ENCODE assay signal across 8 mouse cellular contexts in the genomic region with DNA sequence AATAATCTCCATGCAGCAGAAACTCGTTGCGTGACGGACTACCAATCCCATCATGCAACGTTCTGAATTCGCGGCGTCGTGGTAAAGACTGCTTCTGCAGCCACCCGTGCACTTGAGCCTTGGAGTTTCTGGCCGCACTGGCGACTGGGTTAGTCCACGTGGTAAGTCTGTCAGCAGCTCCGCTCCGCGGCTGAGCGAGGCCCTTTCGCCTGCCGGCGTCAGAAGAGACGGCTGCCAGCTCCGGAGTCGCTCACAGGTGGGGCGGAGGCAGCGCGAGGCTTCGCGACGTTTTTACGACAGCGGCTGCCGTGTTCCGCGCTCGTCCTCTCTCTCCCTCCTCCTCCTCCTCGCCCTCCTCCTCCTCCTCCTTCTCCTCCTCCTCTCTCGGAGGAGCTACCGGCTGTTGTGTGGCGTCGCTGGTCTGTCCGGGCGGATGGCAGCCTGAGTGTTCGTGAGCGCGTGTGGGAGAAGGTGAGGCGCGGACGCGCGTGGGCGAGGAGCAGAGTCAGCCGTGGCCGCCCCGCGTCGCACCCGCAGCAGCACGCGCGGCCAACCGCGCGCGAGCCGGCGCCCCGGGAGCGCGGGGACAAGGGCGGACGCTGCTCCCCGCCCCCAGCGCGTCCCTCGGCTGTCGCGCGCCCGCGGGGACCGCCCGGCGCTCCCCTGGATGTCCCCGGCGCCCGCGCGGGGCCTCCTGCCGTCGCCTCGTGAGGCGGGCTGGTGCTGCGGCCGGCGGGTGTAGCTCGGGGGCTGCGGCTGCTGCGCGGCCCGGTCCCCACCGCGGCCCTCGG. TPM values are rescaled to one million over a fixed set of nuclear protein-coding genes. Genes with fewer than 3 reads are reported as not detected.
DNase-seq lines count a peak whose midpoint lies in the region; ATAC-seq and TF ChIP-seq lines count a peak whose summit lies in the region.

TSS of gene Cdk8 (plus strand) at position 367 of the 791 bp plus-strand sequence.

- TF ChIP-seq CTCF in Patski (IDR thresholded peaks at IDR 0.05), result no peak

- no peaks in the 10 kb centered on the region for H3K9me3 ChIP-seq in hindbrain, embryonic 13.5 days

- DNase-seq in Patski (ENCODE audit: low read depth, low spot score), result peak; percentile 89
- DNase-seq in cerebellum, postnatal 14 days, result peak; percentile 95 to 97
- DNase-seq in frontal cortex, postnatal 14 days (ENCODE audit: low spot score in 2 of 2), result peak; percentile 84 to 90
- DNase-seq in layer of hippocampus, postnatal 25 days (ENCODE audit: extremely low spot score in 1 of 2, low spot score in 1 of 2), result peak; percentile 88 to 91
- peak; percentile 93 for DNase-seq in lung, postnatal 25 days (ENCODE audit: low spot score)
- peak; percentile 98 for DNase-seq in retina, embryonic 14.5 days (ENCODE audit: low spot score)
- DNase-seq in thymus, postnatal 4 days, result peak; percentile 90

- no peaks in the 10 kb centered on the region for H3K36me3 ChIP-seq in hindbrain, embryonic 13.5 days

- ATAC-seq in Patski, result peak; percentile 93
- ATAC-seq in hindbrain, embryonic 13.5 days (ENCODE audit: low FRiP score), result peak; percentile 93

- peaks cover 34% of the 10 kb centered on the region for H3K4me1 ChIP-seq in hindbrain, embryonic 13.5 days (replicated peaks)

- no peaks in the 10 kb centered on the region for H3K27me3 ChIP-seq in Patski
- no peaks in the 10 kb centered on the region for H3K27me3 ChIP-seq in hindbrain, embryonic 13.5 days

- peak within 1 kb of the TSS; percentile 93 for H3K9ac ChIP-seq in hindbrain, embryonic 13.5 days

- CTCF ChIA-PET in Patski (lab: Charles Lee), result no interaction called here

- peak within 1 kb of the TSS; percentile 76 for H3K4me2 ChIP-seq in hindbrain, embryonic 13.5 days

- peak within 1 kb of the TSS; percentile 95 for H3K27ac ChIP-seq in hindbrain, embryonic 13.5 days

- in situ Hi-C loops in Patski (cut with MboI; ENCODE audit: low pct_unique_long_range_greater_than_20kb), result no loop called here

- POLR2A ChIA-PET in Patski (lab: Charles Lee), result interaction anchor here (0.9 to 1.7 kb wide), 5 partner anchors 9 to 70 kb away, joined by 3 to 10 read pairs (median 3); partner anchors contain the start of gene Rnf6

- under 1% methylated on average over 96 of the region's 102 CpGs for WGBS in hindbrain, embryonic 13.5 days

- H3K4me3 ChIP-seq in hindbrain, embryonic 13.5 days, result peak within 1 kb of the TSS; percentile 91

RNA-seq across cellular contexts. Expression of gene Cdk8, which starts in this region (rescaled TPM):
- 44.3 TPM for polyA plus RNA-seq in Patski (2021)
- polyA plus RNA-seq in hindbrain, embryonic 13.5 days (2015; fragmentation: Nextera tagmentation; extraction: Ambion mirVana), result 17.5 and 20.1 TPM in 2 replicates
- total RNA-seq in layer of hippocampus, postnatal 25 days (2021), result 10 to 100 TPM; 39.7 to 48.8 TPM

Comparison
In these comparisons a context has a peak if more than half of its experiments do, and no peak if none do; other contexts are left out.
1. Peak in every context shown above with its lines: DNase-seq, ATAC-seq, H3K4me3 ChIP-seq and H3K27ac ChIP-seq.